Mouse (Mus musculus) testis, adult 2 months (tissue): ENCODE results near the gene Gzme. TPM values are rescaled to one million over a fixed set of nuclear protein-coding genes. Genes with fewer than 3 reads are reported as not detected.

ENCODE experiments used
- H3K27ac ChIP-seq: fragments of 200-500 bp; 2 replicates; pipeline ENCODE4 v1.5.1; 2012; ENCODE audit warnings: low read depth, low read length; ENCODE audit not compliant: control insufficient read depth, insufficient read depth
- H3K27me3 ChIP-seq: fragments of 200-500 bp; 2 replicates; pipeline ENCODE4 v1.6.1; 2012; ENCODE audit warnings: mild to moderate bottlenecking, low read length, moderate library complexity; ENCODE audit not compliant: control insufficient read depth, insufficient read depth
- H3K36me3 ChIP-seq: fragments of 200-500 bp; 2 replicates; pipeline ENCODE4 v1.6.1; 2012; ENCODE audit warnings: mild to moderate bottlenecking, low read length; ENCODE audit not compliant: control insufficient read depth, insufficient read depth
- H3K4me1 ChIP-seq: fragments of 200-500 bp; 2 replicates; pipeline ENCODE4 v1.6.1; 2012; ENCODE audit warnings: low read length; ENCODE audit not compliant: control insufficient read depth, insufficient read depth
- H3K4me3 ChIP-seq: fragments of 200-500 bp; 2 replicates; pipeline ENCODE4 v1.5.1; 2012; ENCODE audit warnings: low read depth, mild to moderate bottlenecking, low read length, moderate library complexity, mixed read lengths; ENCODE audit not compliant: control insufficient read depth
- CTCF ChIP-seq: fragments of 200-500 bp; IDR thresholded peaks from 2 replicates; pipeline ENCODE4 v1.5.1; 2012; ENCODE audit warnings: low read depth, mild to moderate bottlenecking, inconsistent platforms, low read length, moderate library complexity; ENCODE audit not compliant: control insufficient read depth, insufficient read depth, insufficient replicate concordance
- POLR2A ChIP-seq: fragments of 200-500 bp; IDR thresholded peaks from 2 replicates; pipeline ENCODE4 v1.6.1; 2012; ENCODE audit warnings: low read depth, mild to moderate bottlenecking, inconsistent platforms, low read length, moderate library complexity; ENCODE audit not compliant: control insufficient read depth
- polyA plus RNA-seq: library from polyadenylated mRNA; depleted of rRNA; stranded (reverse); fragments of >200 nt; gene quantifications from 2 replicates; pipeline ENCODE4 v1.2.3, GENCODE M21; 2012; rRNA removed

The Gzme gene
- polyA plus RNA-seq, 1 experiment, result not detected

- no peak within 1 kb of the TSS for H3K27ac ChIP-seq
- H3K27me3 ChIP-seq, result no peaks in the 10 kb centered on the region
- no peak for TF ChIP-seq POLR2A
- no peak for TF ChIP-seq CTCF
- H3K36me3 ChIP-seq, result no peaks in the 10 kb centered on the region
- no peaks in the 10 kb centered on the region for H3K4me1 ChIP-seq
- H3K4me3 ChIP-seq, result no peak within 1 kb of the TSS
Observed at GRCm38 (mm10) chr14:56085167-56085566, 35.3 kb downstream of the Gzme start, which contains the start of gene Mcpt8. Gene Mcpt8, minus strand, starts transcription at chr14:56085273.

GRCm38 (mm10) chr14:56082016-56082415 lies 38.4 kb downstream of the Gzme start:
- Histone ChIP-seq H3K4me1 (no peaks in the 10 kb centered on the region), H3K4me3 (no peak overlapping the region), H3K36me3 (no peaks in the 10 kb centered on the region), H3K27me3 (no peaks in the 10 kb centered on the region), H3K27ac (no peak overlapping the region)
- TF ChIP-seq POLR2A (no peak), CTCF (no peak)

Other genes starting within 250 kb of the Gzme start
- gene Cbln3, start 236.2 kb downstream of the Gzme start, polyA plus RNA-seq, result 1.0 and 1.1 TPM in 2 replicates
- gene Khnyn, start 235.7 kb downstream of the Gzme start, polyA plus RNA-seq, result 5.0 and 5.1 TPM in 2 replicates
- gene Sdr39u1, start 220.3 kb downstream of the Gzme start, polyA plus RNA-seq, result 50.7 and 55.1 TPM in 2 replicates
- 0.10 TPM in 1 of 2 replicates, not detected in the other for gene Cma1, start 175.9 kb downstream of the Gzme start, polyA plus RNA-seq
- not detected in 2 replicates for gene Cma2, start 169.6 kb downstream of the Gzme start, polyA plus RNA-seq
- not detected in 2 replicates for gene Mcpt1, start 102.7 kb downstream of the Gzme start, polyA plus RNA-seq
- not detected in 2 replicates for gene Mcpt9, start 90.1 kb downstream of the Gzme start, polyA plus RNA-seq
- gene Mcpt2, start 78.6 kb downstream of the Gzme start, polyA plus RNA-seq, result not detected in 2 replicates
- gene Mcpt4, start 58.3 kb downstream of the Gzme start, polyA plus RNA-seq, result 0.16 TPM in 1 of 2 replicates, not detected in the other
- not detected in 2 replicates for gene Mcpt8, start 35.4 kb downstream of the Gzme start, polyA plus RNA-seq
- not detected in 2 replicates for gene Ctsg, start 18.1 kb downstream of the Gzme start, polyA plus RNA-seq
- not detected in 2 replicates for gene Gzmd, start 12.0 kb upstream of the Gzme start, polyA plus RNA-seq
- gene Gzmg, start 39.0 kb upstream of the Gzme start, polyA plus RNA-seq, result not detected in 2 replicates
- 49.9 and 57.5 TPM in 2 replicates for gene Gzmn, start 54.0 kb upstream of the Gzme start, polyA plus RNA-seq
- gene Gzmf, start 90.8 kb upstream of the Gzme start, polyA plus RNA-seq, result not detected in 2 replicates
- not detected in 2 replicates for gene Gzmc, start 114.0 kb upstream of the Gzme start, polyA plus RNA-seq
- not detected in 2 replicates for gene Gzmb, start 141.6 kb upstream of the Gzme start, polyA plus RNA-seq
- gene Atp12a, start 244.4 kb upstream of the Gzme start, polyA plus RNA-seq, result 0.09 and 0.12 TPM in 2 replicates